Mouse (Mus musculus) liver, embryonic 12.5 days (tissue): ENCODE measurements around the gene Pdzrn4. TPM values are rescaled to one million over a fixed set of nuclear protein-coding genes. Genes with fewer than 3 reads are reported as not detected.
A peak's percentile ranks its signal among the peaks of the same experiment; 100 is the strongest.

Experiments used
- ATAC-seq: fragments of 200-750 bp; cut with Nextera tagmentation; 2 replicates; pipeline ENCODE4 v1.8.0; 2017; ENCODE audit warnings: moderate number of reproducible peaks, mild to moderate bottlenecking, moderate library complexity
- H3K27ac ChIP-seq: fragments of 300-500 bp; sonication (generic); 2 replicates; pipeline ENCODE4 v1.5.1; 2016; ENCODE audit warnings: mild to moderate bottlenecking
- H3K27me3 ChIP-seq: fragments of 300-500 bp; sonication (generic); replicated peaks from 2 replicates; pipeline ENCODE4 v1.6.1; 2016; ENCODE audit warnings: mild to moderate bottlenecking, moderate library complexity
- H3K36me3 ChIP-seq: fragments of 300-500 bp; sonication (generic); 2 replicates; pipeline ENCODE4 v1.6.1; 2016; ENCODE audit warnings: mild to moderate bottlenecking, moderate library complexity
- H3K4me1 ChIP-seq: fragments of 300-500 bp; sonication (generic); 2 replicates; pipeline ENCODE4 v1.6.1; 2016
- H3K4me2 ChIP-seq: fragments of 300-500 bp; sonication (generic); 2 replicates; pipeline ENCODE4 v1.6.1; 2016; ENCODE audit warnings: mild to moderate bottlenecking, moderate library complexity
- H3K4me3 ChIP-seq: fragments of 300-500 bp; sonication (generic); 2 replicates; pipeline ENCODE4 v1.5.1; 2016; ENCODE audit warnings: mild to moderate bottlenecking, moderate library complexity
- H3K9ac ChIP-seq: fragments of 300-500 bp; sonication (generic); 2 replicates; pipeline ENCODE4 v1.6.1; 2016; ENCODE audit warnings: mild to moderate bottlenecking, moderate library complexity
- H3K9me3 ChIP-seq: fragments of 300-500 bp; sonication (generic); replicated peaks from 2 replicates; pipeline ENCODE4 v1.6.1; 2016; ENCODE audit warnings: mild to moderate bottlenecking, moderate library complexity
- WGBS: fragments of 180-500 bp; shearing (Covaris S2); methylation state at CpG from one replicate; pipeline ENCODE4 v1.1.7; 2016; ENCODE audit not compliant: insufficient replicate concordance; 5-methylcytosine and 5-hydroxymethylcytosine counted together
- polyA plus RNA-seq: library from polyadenylated mRNA; unstranded; fragments of >200 nt; fragmentation: Nextera tagmentation; extraction: Ambion mirVana; gene quantifications from 2 replicates; pipeline ENCODE4 v1.2.1, GENCODE M21; 2016

Gene Pdzrn4
- polyA plus RNA-seq, 1 experiment from 2014 or later, result 0.17 TPM

GRCm38 (mm10) chr15:92562149-92562548 lies 165.5 kb downstream of the Pdzrn4 start:
- Histone ChIP-seq H3K27me3 (no peaks in the 10 kb centered on the region), H3K4me3 (no peak overlapping the region), H3K9ac (no peak overlapping the region), H3K36me3 (no peaks in the 10 kb centered on the region), H3K27ac (no peak overlapping the region), H3K9me3 (no peaks in the 10 kb centered on the region), H3K4me1 (no peaks in the 10 kb centered on the region), H3K4me2 (no peak overlapping the region)
- 67% methylated on average over 6 of the region's 6 CpGs for WGBS
- no peak for ATAC-seq

- H3K9ac ChIP-seq, result no peak overlapping the region
- 54% methylated on average over 2 of the region's 2 CpGs for WGBS
These were observed 166.9 kb downstream of the Pdzrn4 start for GRCm38 (mm10) chr15:92563576-92563975.

GRCm38 (mm10) chr15:92570526-92571243 lies 174.0 kb downstream of the Pdzrn4 start:
- H3K36me3 ChIP-seq, result no peaks in the 10 kb centered on the region
- 67% methylated on average over 3 of the region's 3 CpGs for WGBS
- H3K4me3 ChIP-seq, result no peak overlapping the region
- H3K4me1 ChIP-seq, result no peaks in the 10 kb centered on the region
- no peak overlapping the region for H3K4me2 ChIP-seq
- no peaks in the 10 kb centered on the region for H3K27me3 ChIP-seq
- no peak overlapping the region for H3K9ac ChIP-seq
- H3K9me3 ChIP-seq, result no peaks in the 10 kb centered on the region
- no peak for ATAC-seq
- H3K27ac ChIP-seq, result no peak overlapping the region

More at GRCm38 (mm10) chr15:92563576-92563975, 166.9 kb downstream of the Pdzrn4 start:
- ATAC-seq, result no peak
- no peaks in the 10 kb centered on the region for H3K9me3 ChIP-seq
- no peak overlapping the region for H3K4me2 ChIP-seq
- no peak overlapping the region for H3K4me3 ChIP-seq
- no peaks in the 10 kb centered on the region for H3K27me3 ChIP-seq
- no peak overlapping the region for H3K27ac ChIP-seq
- no peaks in the 10 kb centered on the region for H3K4me1 ChIP-seq
- H3K36me3 ChIP-seq, result no peaks in the 10 kb centered on the region

- no peak overlapping the region for H3K4me2 ChIP-seq
- no peaks in the 10 kb centered on the region for H3K9me3 ChIP-seq
- H3K4me1 ChIP-seq, result no peaks in the 10 kb centered on the region
- H3K27ac ChIP-seq, result no peak overlapping the region
- no peak overlapping the region for H3K4me3 ChIP-seq
- WGBS, result 71% methylated on average over 5 of the region's 5 CpGs
- no peak overlapping the region for H3K9ac ChIP-seq
- H3K36me3 ChIP-seq, result no peaks in the 10 kb centered on the region
- ATAC-seq, result no peak
- H3K27me3 ChIP-seq, result no peaks in the 10 kb centered on the region
These were observed 174.5 kb downstream of the Pdzrn4 start for GRCm38 (mm10) chr15:92571244-92571539.

GRCm38 (mm10) chr15:92577476-92577875 lies 180.8 kb downstream of the Pdzrn4 start:
- ATAC-seq, result no peak
- H3K36me3 ChIP-seq, result no peaks in the 10 kb centered on the region
- H3K4me1 ChIP-seq, result no peaks in the 10 kb centered on the region
- H3K4me2 ChIP-seq, result no peak overlapping the region
- H3K9ac ChIP-seq, result no peak overlapping the region
- 72% methylated on average over 11 of the region's 11 CpGs for WGBS
- no peaks in the 10 kb centered on the region for H3K27me3 ChIP-seq
- no peak overlapping the region for H3K4me3 ChIP-seq
- no peak overlapping the region for H3K27ac ChIP-seq
- no peaks in the 10 kb centered on the region for H3K9me3 ChIP-seq

- no peak overlapping the region for H3K4me3 ChIP-seq
- H3K4me2 ChIP-seq, result no peak overlapping the region
- 41% methylated on average over 3 of the region's 3 CpGs for WGBS
- H3K4me1 ChIP-seq, result no peaks in the 10 kb centered on the region
- ATAC-seq, result no peak
- H3K9ac ChIP-seq, result no peak overlapping the region
- no peak overlapping the region for H3K27ac ChIP-seq
- no peaks in the 10 kb centered on the region for H3K27me3 ChIP-seq
- H3K9me3 ChIP-seq, result no peaks in the 10 kb centered on the region
- no peaks in the 10 kb centered on the region for H3K36me3 ChIP-seq
These were observed 183.5 kb downstream of the Pdzrn4 start for GRCm38 (mm10) chr15:92580217-92580616.

GRCm38 (mm10) chr15:92580742-92581383 lies 184.2 kb downstream of the Pdzrn4 start:
- H3K9ac ChIP-seq, result no peak overlapping the region
- H3K4me1 ChIP-seq, result no peaks in the 10 kb centered on the region
- no peak overlapping the region for H3K4me2 ChIP-seq
- H3K9me3 ChIP-seq, result no peaks in the 10 kb centered on the region
- H3K4me3 ChIP-seq, result no peak overlapping the region
- no peaks in the 10 kb centered on the region for H3K36me3 ChIP-seq
- H3K27me3 ChIP-seq, result no peaks in the 10 kb centered on the region
- no peak for ATAC-seq
- WGBS, result 73% methylated on average over 9 of the region's 9 CpGs
- no peak overlapping the region for H3K27ac ChIP-seq

- WGBS, result 73% methylated on average over 14 of the region's 14 CpGs
- no peak overlapping the region for H3K4me2 ChIP-seq
- H3K36me3 ChIP-seq, result no peaks in the 10 kb centered on the region
- no peak overlapping the region for H3K9ac ChIP-seq
- no peak overlapping the region for H3K4me3 ChIP-seq
- H3K9me3 ChIP-seq, result no peaks in the 10 kb centered on the region
- no peak for ATAC-seq
- H3K27ac ChIP-seq, result no peak overlapping the region
- no peaks in the 10 kb centered on the region for H3K27me3 ChIP-seq
- H3K4me1 ChIP-seq, result no peaks in the 10 kb centered on the region
These were observed 187.9 kb downstream of the Pdzrn4 start for GRCm38 (mm10) chr15:92584357-92585138.

- 59% methylated on average over 1 of the region's 1 CpGs for WGBS
- no peaks in the 10 kb centered on the region for H3K27me3 ChIP-seq
- no peak overlapping the region for H3K27ac ChIP-seq
- no peak overlapping the region for H3K4me2 ChIP-seq
- H3K36me3 ChIP-seq, result no peaks in the 10 kb centered on the region
- H3K4me3 ChIP-seq, result no peak overlapping the region
- no peaks in the 10 kb centered on the region for H3K9me3 ChIP-seq
- no peak for ATAC-seq
- no peak overlapping the region for H3K9ac ChIP-seq
- H3K4me1 ChIP-seq, result no peaks in the 10 kb centered on the region
These were observed 190.8 kb downstream of the Pdzrn4 start for GRCm38 (mm10) chr15:92587431-92587830.

- Histone ChIP-seq H3K4me3 (no peak overlapping the region), H3K9ac (no peak overlapping the region), H3K36me3 (no peaks in the 10 kb centered on the region), H3K27ac (no peak overlapping the region), H3K27me3 (peaks cover 19% of the 10 kb centered on the region), H3K4me1 (no peaks in the 10 kb centered on the region), H3K9me3 (no peaks in the 10 kb centered on the region), H3K4me2 (no peak overlapping the region)
- ATAC-seq, result no peak
- 44% methylated on average over 2 of the region's 2 CpGs for WGBS
These were observed 198.0 kb downstream of the Pdzrn4 start for GRCm38 (mm10) chr15:92594721-92595120.

GRCm38 (mm10) chr15:92597011-92597780 lies 200.5 kb downstream of the Pdzrn4 start:
- no peak for ATAC-seq
- Histone ChIP-seq H3K4me1 (no peaks in the 10 kb centered on the region), H3K27ac (no peak overlapping the region), H3K4me2 (peak overlapping the region; percentile 52), H3K27me3 (peaks cover 19% of the 10 kb centered on the region), H3K4me3 (peak overlapping the region; percentile 23), H3K9ac (no peak overlapping the region), H3K9me3 (no peaks in the 10 kb centered on the region), H3K36me3 (no peaks in the 10 kb centered on the region)
- 4% methylated on average over 20 of the region's 20 CpGs for WGBS
